Mouse (Mus musculus) gastrocnemius, postnatal 36 days (tissue): ENCODE measurements around the gene Sycn. TPM values are rescaled to one million over a fixed set of nuclear protein-coding genes. Genes with fewer than 3 reads are reported as not detected.

ENCODE experiments used
- DNase-seq, 2 experiments: peaks; one replicate each; pipeline ENCODE4 v3.0.0; 2022
- intact Hi-C: fragments of 180-260 bp; cut with DNase I; formaldehyde crosslinking; loops from one replicate; pipeline ENCODE4 v1.15.1; 2025
- total RNA-seq, 2 experiments: library from RNA; stranded (reverse); gene quantifications; 2 replicates each; pipeline ENCODE4 v1.2.3; 2021

Sycn gene
- total RNA-seq, 2 experiments from 2014 or later: not detected

DNA sequence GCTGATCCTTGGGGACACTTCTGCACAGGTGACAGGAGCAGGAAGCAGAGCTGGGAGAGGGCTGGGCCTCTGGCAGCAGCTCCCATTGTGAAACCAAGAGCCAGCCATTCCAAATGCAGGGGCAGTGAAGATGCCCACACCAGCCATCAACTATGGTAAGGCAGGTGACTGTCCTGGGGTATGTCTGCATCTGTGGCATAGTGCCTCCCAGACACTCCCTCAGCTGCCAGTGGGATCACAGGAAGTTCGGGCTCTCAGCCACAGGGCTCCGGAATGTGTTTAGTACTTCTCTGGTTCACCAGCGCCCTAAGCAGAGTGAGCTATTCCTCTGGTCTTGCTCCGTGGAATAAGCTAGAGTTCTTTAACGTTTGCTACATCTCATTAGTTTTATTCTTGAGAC lies 16.4 kb downstream of the Sycn start:
- intact Hi-C loops: no loop called here
- DNase-seq: no peak

DNA sequence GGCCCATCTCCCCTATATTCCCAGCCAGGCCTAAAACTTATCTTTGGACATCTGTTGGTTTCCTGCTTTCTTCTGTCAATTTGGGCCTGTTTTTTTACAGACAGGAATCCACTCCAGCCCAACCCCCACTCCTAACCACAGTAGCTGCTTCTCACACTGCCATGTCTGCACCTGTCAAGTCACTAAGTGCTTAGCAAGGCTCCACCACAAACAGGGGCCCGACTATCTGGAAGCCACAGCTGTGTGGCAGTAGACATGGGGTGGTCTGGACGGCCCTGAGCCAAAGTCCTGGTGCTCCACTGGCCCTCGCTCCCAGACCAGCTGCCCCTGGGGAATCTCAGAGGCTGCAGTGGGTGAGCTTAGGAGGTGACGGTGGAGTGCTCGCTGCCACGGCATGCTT lies 17.0 kb downstream of the Sycn start:
- intact Hi-C loops: no loop called here
- no peak for DNase-seq

DNA sequence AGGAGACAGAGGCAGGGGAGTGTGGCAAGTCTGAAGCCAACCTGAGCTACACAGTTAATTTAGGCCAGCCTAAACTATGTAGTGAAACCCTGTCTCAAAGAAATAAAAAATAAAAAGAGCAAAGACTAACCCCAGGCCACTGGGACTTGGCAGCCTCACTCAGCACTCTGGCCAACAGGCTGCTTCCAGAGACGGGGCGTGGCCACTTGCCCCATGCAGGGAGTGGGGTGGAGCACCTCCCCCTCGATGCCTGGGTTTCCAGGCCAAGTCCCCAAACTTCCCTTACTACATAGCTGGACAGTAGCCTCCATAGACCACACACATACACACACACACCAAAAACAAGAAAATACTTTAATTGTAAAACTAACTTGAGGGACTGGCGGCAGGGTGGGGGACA lies 17.8 kb downstream of the Sycn start:
- intact Hi-C loops: no loop called here
- DNase-seq: peak; percentile 55 to 66

DNA sequence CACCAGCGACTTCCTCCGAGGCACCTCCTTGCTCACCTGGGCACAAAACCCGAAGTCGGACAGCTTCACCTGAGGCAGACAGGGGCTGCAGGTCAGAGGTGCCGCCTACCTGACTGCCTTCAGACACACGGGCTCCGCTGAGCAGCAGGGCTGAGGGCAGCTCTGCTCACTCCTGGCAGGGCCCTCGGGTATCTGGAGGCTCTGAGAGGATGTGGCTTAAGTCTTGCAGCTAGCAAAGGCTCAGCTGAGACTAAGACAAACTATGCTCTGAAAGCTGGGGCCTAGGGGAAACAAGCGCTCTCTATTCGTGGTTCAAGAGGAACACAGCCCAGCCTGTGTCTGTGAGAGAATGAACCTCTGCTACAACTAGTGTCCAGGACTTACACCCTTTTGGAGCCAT lies 20.2 kb downstream of the Sycn start:
- intact Hi-C loops: no loop called here
- no peak for DNase-seq

DNA sequence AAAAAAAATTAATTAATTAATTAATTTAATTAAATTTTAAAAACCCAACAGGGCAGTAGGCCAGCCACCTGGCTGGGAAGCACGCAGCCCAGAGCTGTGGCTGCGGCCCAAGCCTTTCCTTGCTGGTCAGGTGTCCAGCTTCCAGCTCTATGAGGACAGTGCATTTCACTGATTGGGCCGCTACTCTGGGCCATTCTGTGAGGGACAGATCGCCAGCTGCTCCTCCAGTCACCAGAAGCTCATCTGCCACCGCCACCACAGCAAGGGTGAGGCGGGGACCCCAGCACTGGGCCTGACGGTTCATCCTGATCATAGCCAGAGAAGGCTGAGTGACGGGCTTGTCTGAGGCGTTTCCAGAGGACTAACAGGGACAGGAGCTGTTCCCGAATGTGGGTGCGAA lies 21.3 kb downstream of the Sycn start:
- DNase-seq: no peak
- intact Hi-C loops: no loop called here

DNA sequence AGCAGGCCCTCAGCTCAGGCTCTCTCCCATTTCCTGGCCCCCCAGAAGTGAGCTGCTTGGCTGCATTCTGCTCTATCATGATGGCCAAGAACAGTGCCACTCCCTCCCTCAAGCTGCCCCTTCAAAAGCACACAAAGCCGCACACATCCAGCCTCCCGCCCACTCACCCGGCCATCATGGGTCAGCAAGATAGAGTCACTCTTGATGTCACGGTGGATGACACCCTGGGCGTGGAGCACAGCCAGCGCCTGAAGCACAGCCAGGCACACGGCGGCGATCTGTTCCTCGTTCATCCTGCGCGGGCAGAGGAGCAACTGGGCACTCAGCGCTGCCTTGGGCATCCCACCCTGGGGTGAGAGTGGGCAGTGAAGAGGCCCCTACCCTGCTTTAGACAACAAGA lies 21.7 kb downstream of the Sycn start:
- no peak for DNase-seq
- intact Hi-C loops: no loop called here

GRCm38 (mm10) chr7:28562951-28563350 lies 22.3 kb downstream of the Sycn start:
- intact Hi-C loops: no loop called here
- DNase-seq: no peak

GRCm38 (mm10) chr7:28565407-28565806 lies 24.7 kb downstream of the Sycn start:
- no peak for DNase-seq
- intact Hi-C loops: loop anchor here (5.0 kb wide), 1 partner anchor 162 kb away; no protein-coding TSS in a partner anchor

GRCm38 (mm10) chr7:28567539-28567938 lies 26.9 kb downstream of the Sycn start:
- no peak for DNase-seq
- intact Hi-C loops: loop anchor here (1.0 to 5.0 kb wide), 2 partner anchors 34 to 160 kb away; no protein-coding TSS in a partner anchor

GRCm38 (mm10) chr7:28568253-28568652 lies 27.6 kb downstream of the Sycn start:
- intact Hi-C loops: loop anchor here (5.0 kb wide), 1 partner anchor 159 kb away; no protein-coding TSS in a partner anchor
- DNase-seq: peak; percentile 46 to 58

- intact Hi-C loops: no loop called here
Observed at GRCm38 (mm10) chr7:28570291-28570981, 29.8 kb downstream of the Sycn start.

DNA sequence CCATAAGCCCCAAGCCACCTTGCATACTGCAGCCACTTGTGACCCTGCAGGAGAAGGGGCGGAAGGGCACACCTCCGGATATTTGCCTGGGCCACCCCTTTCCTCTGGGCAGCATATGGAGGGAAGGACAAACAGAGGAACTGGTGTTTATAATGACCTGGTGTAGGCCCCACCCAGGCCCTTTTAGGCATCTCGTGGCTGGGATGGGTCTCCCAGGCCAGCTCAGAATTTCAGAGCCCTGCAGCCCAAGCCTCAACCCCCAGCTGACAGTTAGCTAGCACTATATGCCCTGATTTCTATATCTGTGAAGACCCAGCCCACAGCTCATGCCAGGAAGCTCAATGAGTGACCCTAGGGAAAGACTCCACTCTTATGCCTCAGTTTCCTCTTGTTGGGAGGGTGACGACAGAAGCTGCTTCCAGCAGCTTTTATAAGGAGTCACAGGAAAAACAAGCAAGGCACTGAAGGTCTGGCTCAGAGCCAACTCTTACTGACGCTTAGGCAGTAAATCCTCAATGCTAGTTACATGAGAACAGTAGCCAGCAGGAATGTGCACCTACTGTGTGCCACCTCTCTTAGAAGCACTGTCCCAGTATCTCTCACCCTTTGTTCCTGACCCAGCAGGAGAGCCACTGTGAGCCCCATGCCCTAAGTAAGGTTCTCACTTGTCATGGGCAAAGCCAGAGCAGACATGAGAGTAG lies 30.4 kb downstream of the Sycn start:
- intact Hi-C loops: no loop called here
- no peak for DNase-seq

More at GRCm38 (mm10) chr7:28570291-28570981, 29.8 kb downstream of the Sycn start:
- peak; percentile 47 to 58 for DNase-seq

- intact Hi-C loops: no loop called here
- DNase-seq: no peak
Observed at GRCm38 (mm10) chr7:28572689-28573088, 32.0 kb downstream of the Sycn start.

DNA sequence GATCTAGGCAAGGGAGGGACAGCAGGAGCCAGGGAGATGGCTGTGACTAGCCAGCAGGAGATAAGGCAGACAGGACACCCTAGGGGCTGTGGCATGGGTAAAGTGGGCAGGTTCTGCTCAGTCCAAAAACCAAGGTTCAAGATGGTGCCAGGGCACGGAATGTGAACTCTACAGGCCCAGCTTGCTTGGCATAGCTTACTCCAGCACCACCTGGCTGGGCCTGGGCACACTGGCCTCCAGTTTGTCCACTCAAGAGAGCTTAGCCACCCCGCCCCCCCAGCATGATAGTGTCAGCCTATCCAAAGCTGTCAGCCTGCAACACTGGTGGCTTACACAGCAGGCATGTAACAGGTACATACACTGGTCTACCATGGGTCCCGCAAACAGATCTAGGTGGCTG lies 32.6 kb downstream of the Sycn start:
- no peak for DNase-seq
- intact Hi-C loops: no loop called here

DNA sequence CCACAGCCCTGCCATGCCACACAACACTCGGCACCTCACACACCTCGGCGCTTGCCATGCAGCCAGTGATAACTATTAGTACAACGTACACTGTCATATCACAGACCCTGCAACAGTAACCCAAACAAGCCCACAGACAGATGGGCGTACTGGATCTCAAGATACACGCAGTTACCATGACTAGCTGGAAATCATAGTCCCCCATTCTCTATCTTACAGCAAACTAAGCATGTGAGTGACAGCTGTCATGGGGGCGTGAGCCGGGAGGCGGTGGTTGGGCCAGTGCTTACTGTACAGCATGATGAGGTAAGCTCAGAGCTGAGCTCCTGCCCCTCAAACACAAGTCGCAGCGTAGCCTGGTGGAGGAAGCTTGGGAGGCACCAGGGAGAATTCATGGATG lies 34.9 kb downstream of the Sycn start:
- intact Hi-C loops: no loop called here
- no peak for DNase-seq

DNA sequence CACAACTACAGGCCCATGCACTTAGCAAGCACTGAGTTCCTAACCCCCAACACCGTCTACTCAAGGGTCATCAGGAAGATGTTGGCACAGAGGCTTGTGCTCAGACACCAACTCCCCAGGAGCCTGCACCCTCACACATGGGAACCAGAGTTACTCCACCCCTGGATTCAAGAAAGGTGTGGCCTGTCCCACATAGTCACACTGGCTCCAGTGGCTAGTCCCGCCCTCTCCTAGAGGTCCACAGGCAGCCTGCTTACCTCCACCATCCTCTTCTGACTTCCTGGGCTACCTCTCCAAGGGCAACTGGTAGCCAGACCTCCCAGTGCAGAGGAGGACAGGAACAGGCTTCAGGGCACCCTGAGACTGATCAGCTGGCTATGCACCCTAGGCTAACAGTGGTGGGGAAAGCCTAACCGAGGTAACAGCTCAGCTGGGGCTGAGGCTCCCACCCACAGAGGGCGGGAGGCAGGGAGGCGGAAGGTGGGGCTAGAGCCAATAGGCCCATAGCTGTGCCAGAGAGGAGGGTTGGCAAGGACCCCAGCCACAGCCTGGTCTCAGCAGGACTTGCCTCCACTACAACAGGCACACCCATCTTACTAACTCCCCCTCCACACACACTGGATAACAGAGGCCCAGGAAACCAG lies 35.7 kb downstream of the Sycn start:
- peak; percentile 70 to 71 for DNase-seq
- intact Hi-C loops: no loop called here

- no peak for DNase-seq
- intact Hi-C loops: no loop called here
Observed at GRCm38 (mm10) chr7:28577826-28578542, 37.3 kb downstream of the Sycn start.

GRCm38 (mm10) chr7:28578543-28579053 lies 37.9 kb downstream of the Sycn start:
- intact Hi-C loops: no loop called here
- no peak for DNase-seq

- intact Hi-C loops: no loop called here
- no peak for DNase-seq
Observed at GRCm38 (mm10) chr7:28579826-28580225, 39.1 kb downstream of the Sycn start.

DNA sequence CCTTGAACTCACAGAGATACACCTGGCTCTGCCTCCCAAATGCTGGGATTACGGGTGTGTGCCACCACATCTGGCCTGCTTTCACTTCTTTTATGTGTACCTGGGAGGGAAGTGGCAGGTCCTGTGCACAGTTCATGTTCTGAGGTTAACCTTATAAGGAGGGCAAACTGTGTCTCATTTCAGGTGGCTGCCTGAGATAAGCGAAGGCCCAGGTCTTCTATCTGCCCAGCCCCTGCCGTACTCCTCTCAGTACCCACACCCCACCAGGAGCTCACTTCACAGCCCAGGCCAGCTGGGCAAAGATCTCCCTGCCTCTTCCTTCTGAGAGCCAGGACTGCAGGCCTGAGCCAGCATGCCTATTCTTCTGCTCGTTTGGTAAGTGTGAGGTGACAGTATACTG lies 41.0 kb downstream of the Sycn start:
- intact Hi-C loops: loop anchor here (2.0 kb wide), 1 partner anchor 29 kb away; no protein-coding TSS in a partner anchor
- no peak for DNase-seq

- intact Hi-C loops: loop anchor here (2.0 kb wide), 1 partner anchor 30 kb away; no protein-coding TSS in a partner anchor
- no peak for DNase-seq
Observed at GRCm38 (mm10) chr7:28582841-28583240, 42.2 kb downstream of the Sycn start.
